Mouse (Mus musculus) E14TG2a.4 (cell line): Measurements from ENCODE around the gene Pigv.

Experiments
- CTCF ChIP-seq: conservative IDR thresholded peaks from 2 replicates; pipeline ENCODE4 v1.5.1; 2014; ENCODE audit warnings: low read length
- NANOG ChIP-seq: IDR thresholded peaks from 2 replicates; pipeline ENCODE4 v1.6.1; 2014; ENCODE audit warnings: borderline replicate concordance, low read length, mixed read lengths
- POU5F1 ChIP-seq: IDR thresholded peaks from 2 replicates; pipeline ENCODE4 v1.6.1; 2014; ENCODE audit warnings: low read length, borderline replicate concordance

DNA sequence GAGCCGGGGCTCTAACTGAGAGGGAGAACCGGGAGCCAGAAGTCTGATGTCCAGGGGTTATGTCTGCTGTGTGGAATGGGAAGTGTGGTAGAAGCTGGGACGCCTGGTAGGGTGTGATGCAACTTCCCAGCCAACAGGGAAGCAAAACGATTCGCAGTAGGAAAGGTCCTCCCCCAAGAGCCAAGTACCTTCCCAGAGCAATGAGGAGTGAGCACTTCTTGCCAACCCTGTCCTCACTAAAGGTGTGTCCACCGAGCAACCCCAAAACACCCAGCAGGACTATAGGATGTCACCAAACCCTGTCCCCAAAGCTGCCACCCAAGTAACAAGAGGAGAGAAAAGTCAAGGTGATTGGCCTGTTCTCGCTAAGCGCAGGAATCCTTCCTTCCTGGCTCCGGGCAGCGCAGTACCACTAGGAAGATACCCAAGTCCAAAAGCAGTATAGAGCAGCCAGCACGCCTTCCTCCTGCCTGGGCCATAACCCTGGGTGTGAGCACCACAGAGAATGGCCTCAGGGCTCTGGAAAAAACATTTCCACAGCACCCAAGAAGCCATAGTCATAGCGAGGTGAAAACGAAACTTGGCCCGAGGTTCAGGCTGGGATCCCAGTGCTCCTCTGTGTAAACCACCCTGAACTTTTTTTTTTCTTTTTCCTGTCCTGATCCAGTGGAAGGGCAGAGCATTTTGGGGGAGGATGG is 41.2 kb downstream of the Pigv start:
- TF ChIP-seq CTCF (no peak), NANOG (no peak), POU5F1 (no peak)
